Mouse (Mus musculus) cerebellum, adult 8-10 months (tissue): ENCODE measurements around the gene Pigt.

Experiments
- DNase-seq: peaks from one replicate; pipeline ENCODE4 v3.0.0; 2022

The Pigt gene

GRCm38 (mm10) chr2:164521841-164522240 lies 24.5 kb downstream of the Pigt start:
- DNase-seq: no peak

GRCm38 (mm10) chr2:164522280-164522679 lies 25.0 kb downstream of the Pigt start:
- no peak for DNase-seq

GRCm38 (mm10) chr2:164523301-164523773 lies 26.0 kb downstream of the Pigt start:
- DNase-seq: no peak

GRCm38 (mm10) chr2:164528557-164528956 lies 31.2 kb downstream of the Pigt start:
- DNase-seq: no peak

GRCm38 (mm10) chr2:164531169-164531568 lies 33.8 kb downstream of the Pigt start:
- DNase-seq: peak; percentile 73

- DNase-seq: no peak
These were observed 37.0 kb downstream of the Pigt start for GRCm38 (mm10) chr2:164534315-164534714.

GRCm38 (mm10) chr2:164537003-164537402 lies 39.7 kb downstream of the Pigt start:
- DNase-seq: no peak

- DNase-seq: no peak
These were observed 43.5 kb downstream of the Pigt start for GRCm38 (mm10) chr2:164540652-164541427.

- DNase-seq: no peak
These were observed 44.8 kb downstream of the Pigt start for GRCm38 (mm10) chr2:164542132-164542531.

- no peak for DNase-seq
These were observed 45.3 kb downstream of the Pigt start for GRCm38 (mm10) chr2:164542598-164542997.

- DNase-seq: no peak
These were observed 46.4 kb downstream of the Pigt start for GRCm38 (mm10) chr2:164543745-164544144.

- DNase-seq: no peak
These were observed 47.3 kb downstream of the Pigt start for GRCm38 (mm10) chr2:164544454-164545097.

GRCm38 (mm10) chr2:164549338-164549737 lies 52.0 kb downstream of the Pigt start:
- no peak for DNase-seq

GRCm38 (mm10) chr2:164549963-164550894 lies 52.9 kb downstream of the Pigt start:
- DNase-seq: no peak

- DNase-seq: no peak
These were observed 53.6 kb downstream of the Pigt start for GRCm38 (mm10) chr2:164550895-164551269.

GRCm38 (mm10) chr2:164551502-164551901 lies 54.2 kb downstream of the Pigt start:
- no peak for DNase-seq
